Mouse (Mus musculus): ENCODE data around the gene Serpina3a. TPM values are rescaled to one million over a fixed set of nuclear protein-coding genes. Genes with fewer than 3 reads are reported as not detected.

Serpina3a gene
- total and polyA plus RNA-seq, 3 experiments: not detected

DNA sequence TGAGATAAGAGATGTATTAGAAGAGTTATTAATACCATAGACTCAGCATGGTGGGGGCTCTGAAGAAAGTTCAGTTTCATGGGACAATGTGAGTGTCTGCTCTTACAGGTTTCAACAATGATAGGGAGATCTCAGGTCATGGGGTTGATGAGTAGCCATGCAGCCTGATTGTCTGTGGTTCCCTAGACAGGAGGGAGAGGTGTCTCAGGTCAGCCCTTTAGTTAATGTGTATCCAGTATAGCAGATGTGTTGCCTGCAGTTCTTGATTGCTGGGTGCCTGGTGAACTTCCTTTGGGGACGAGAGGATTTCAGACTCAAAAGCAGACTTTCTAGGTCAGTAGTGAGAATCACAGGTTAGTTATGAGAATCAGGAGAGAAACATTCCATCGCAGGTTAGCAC, 4.0 kb upstream of the Serpina3a start:
- no peaks in the 10 kb centered on the region for H3K36me3 ChIP-seq (ENCODE audit: control insufficient read depth in 1 of 2, insufficient read depth in 2 of 2, low read length in 2 of 2)
- H3K27me3 ChIP-seq (ENCODE audit: control insufficient read depth in 1 of 2, insufficient read depth in 2 of 2, low read length in 2 of 2): no peaks in the 10 kb centered on the region
- H3K79me2 ChIP-seq (ENCODE audit: control insufficient read depth, insufficient read depth, low read length, poor library complexity): no peaks in the 10 kb centered on the region
- H3K9ac ChIP-seq (ENCODE audit: control insufficient read depth, low read depth, low read length, poor library complexity, severe bottlenecking): no peak overlapping the region
- no peaks in the 10 kb centered on the region for H3K9me3 ChIP-seq (replicated peaks; ENCODE audit: insufficient read depth, low read length)
- no peak for DNase-seq (ENCODE audit: low read depth, low spot score)
- H3K27ac ChIP-seq (ENCODE audit: control insufficient read depth, low read depth, low read length): no peak overlapping the region
- H3K4me1 ChIP-seq (ENCODE audit: control insufficient read depth in 1 of 2, insufficient read depth in 2 of 2, low read length in 2 of 2): no peaks in the 10 kb centered on the region
- TF ChIP-seq JUND (IDR thresholded peaks at IDR 0.05; ENCODE audit: low read depth, low read length) (no peak), POLR2AphosphoS5 (IDR thresholded peaks at IDR 0.05; ENCODE audit: borderline replicate concordance, low read depth, low read length) (no peak), CHD2 (IDR thresholded peaks at IDR 0.05; ENCODE audit: low read length) (no peak), MAFK (IDR thresholded peaks at IDR 0.05; ENCODE audit: borderline replicate concordance, low read depth, low read length) (no peak), POLR2A (IDR thresholded peaks at IDR 0.05; ENCODE audit: control insufficient read depth in 1 of 2, insufficient read depth in 1 of 2, low read depth in 1 of 2, low read length in 2 of 2, poor library complexity in 1 of 2) (no peak), RCOR1 (IDR thresholded peaks at IDR 0.05; ENCODE audit: low read depth, low read length) (no peak)
- H3K4me3 ChIP-seq (ENCODE audit: control insufficient read depth in 1 of 2, insufficient read depth in 1 of 2, low read depth in 2 of 2, low read length in 2 of 2): no peak overlapping the region

DNA sequence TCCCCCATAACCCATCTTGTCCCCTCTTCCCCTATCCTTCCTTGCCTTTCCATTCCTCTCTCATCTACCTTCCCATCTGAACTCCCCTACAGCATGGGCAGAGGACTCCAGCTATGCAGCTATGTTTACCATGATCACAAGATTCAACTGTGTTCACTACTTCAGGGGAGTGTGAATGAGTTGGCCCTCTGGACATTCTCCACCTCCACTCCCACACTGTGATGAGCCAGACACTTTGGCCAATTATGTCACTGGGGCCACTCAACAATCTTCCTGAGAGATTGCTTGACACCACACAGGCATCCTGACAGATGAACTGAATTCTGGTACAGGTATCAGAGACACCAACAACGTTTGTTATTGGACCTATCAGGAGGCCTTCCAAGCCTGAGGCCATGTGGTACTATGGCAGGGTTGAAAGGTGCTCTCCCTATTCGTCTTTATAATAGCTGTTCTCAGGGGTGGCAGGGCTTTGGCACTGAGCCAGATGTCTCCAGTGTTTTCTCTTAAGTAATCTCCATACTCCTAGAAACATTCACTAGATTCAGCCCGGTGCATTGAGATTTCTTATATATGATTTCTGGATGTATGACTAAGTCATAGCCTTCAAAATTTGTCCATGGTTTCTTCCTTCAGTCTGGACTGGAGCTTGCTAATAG, 2.5 kb downstream of the Serpina3a start:
- no peaks in the 10 kb centered on the region for H3K79me2 ChIP-seq (ENCODE audit: control insufficient read depth, insufficient read depth, low read length, poor library complexity)
- DNase-seq (ENCODE audit: low read depth, low spot score): no peak
- no peaks in the 10 kb centered on the region for H3K27me3 ChIP-seq (ENCODE audit: control insufficient read depth in 1 of 2, insufficient read depth in 2 of 2, low read length in 2 of 2)
- no peak overlapping the region for H3K27ac ChIP-seq (ENCODE audit: control insufficient read depth, low read depth, low read length)
- H3K9ac ChIP-seq (ENCODE audit: control insufficient read depth, low read depth, low read length, poor library complexity, severe bottlenecking): no peak overlapping the region
- TF ChIP-seq ELF1 (IDR thresholded peaks at IDR 0.05; ENCODE audit: low read depth, low read length): no peak
- no peak for TF ChIP-seq USF2 (IDR thresholded peaks at IDR 0.05; ENCODE audit: borderline replicate concordance in 1 of 2, insufficient read depth in 1 of 2, low read depth in 1 of 2, low read length in 2 of 2)
- no peak for TF ChIP-seq CHD1 (IDR thresholded peaks at IDR 0.05; ENCODE audit: low read depth, low read length)
- H3K4me1 ChIP-seq (ENCODE audit: control insufficient read depth in 1 of 2, insufficient read depth in 2 of 2, low read length in 2 of 2): no peaks in the 10 kb centered on the region
- no peaks in the 10 kb centered on the region for H3K36me3 ChIP-seq (ENCODE audit: control insufficient read depth in 1 of 2, insufficient read depth in 2 of 2, low read length in 2 of 2)
- H3K9me3 ChIP-seq (replicated peaks; ENCODE audit: insufficient read depth, low read length): no peaks in the 10 kb centered on the region
- H3K4me3 ChIP-seq (ENCODE audit: control insufficient read depth in 1 of 2, insufficient read depth in 1 of 2, low read depth in 2 of 2, low read length in 2 of 2): no peak overlapping the region

DNA sequence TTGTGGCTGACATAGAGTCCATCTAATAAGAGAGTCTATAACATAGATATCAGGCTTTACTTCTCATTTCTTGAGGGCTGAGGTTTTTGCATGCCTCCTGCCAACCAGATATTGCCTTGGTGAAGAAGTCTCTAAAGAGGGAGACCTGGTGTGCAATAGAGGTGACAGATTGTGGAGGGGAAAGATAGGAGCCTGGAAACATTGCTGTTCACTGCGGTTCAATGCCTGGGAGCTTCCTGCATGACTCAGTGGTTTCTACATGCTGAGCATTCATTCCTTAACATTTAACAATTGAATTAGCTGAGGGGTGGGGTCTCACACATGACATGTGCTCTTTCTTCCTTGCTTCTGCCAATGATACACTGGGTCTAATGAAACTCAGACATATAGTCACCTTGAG, 10.6 kb downstream of the Serpina3a start:
- Histone ChIP-seq H3K4me1 (ENCODE audit: control insufficient read depth in 1 of 2, insufficient read depth in 2 of 2, low read length in 2 of 2) (no peaks in the 10 kb centered on the region), H3K9me3 (replicated peaks; ENCODE audit: insufficient read depth, low read length) (no peaks in the 10 kb centered on the region), H3K36me3 (ENCODE audit: control insufficient read depth in 1 of 2, insufficient read depth in 2 of 2, low read length in 2 of 2) (no peaks in the 10 kb centered on the region), H3K9ac (ENCODE audit: control insufficient read depth, low read depth, low read length, poor library complexity, severe bottlenecking) (no peak overlapping the region), H3K4me3 (ENCODE audit: control insufficient read depth in 1 of 2, insufficient read depth in 1 of 2, low read depth in 2 of 2, low read length in 2 of 2) (no peak overlapping the region), H3K27ac (ENCODE audit: control insufficient read depth, low read depth, low read length) (no peak overlapping the region), H3K79me2 (ENCODE audit: control insufficient read depth, insufficient read depth, low read length, poor library complexity) (no peaks in the 10 kb centered on the region), H3K27me3 (ENCODE audit: control insufficient read depth in 1 of 2, insufficient read depth in 2 of 2, low read length in 2 of 2) (no peaks in the 10 kb centered on the region)
- TF ChIP-seq JUND (IDR thresholded peaks at IDR 0.05; ENCODE audit: low read depth, low read length): no peak
- no peak for TF ChIP-seq EP300 (IDR thresholded peaks at IDR 0.05; ENCODE audit: low read depth in 1 of 2, low read length in 2 of 2)
- TF ChIP-seq MYC (IDR thresholded peaks at IDR 0.05; ENCODE audit: low read depth, low read length): no peak
- TF ChIP-seq ZMIZ1 (IDR thresholded peaks at IDR 0.05; ENCODE audit: low read depth, low read length): no peak
- TF ChIP-seq ZKSCAN1 (IDR thresholded peaks at IDR 0.05; ENCODE audit: low read depth, low read length): no peak
- TF ChIP-seq E2F4 (IDR thresholded peaks at IDR 0.05; ENCODE audit: borderline replicate concordance, low read depth, low read length): no peak
- TF ChIP-seq MAZ (IDR thresholded peaks at IDR 0.05; ENCODE audit: low read depth, low read length): no peak
- no peak for TF ChIP-seq POLR2AphosphoS5 (IDR thresholded peaks at IDR 0.05; ENCODE audit: borderline replicate concordance, low read depth, low read length)
- no peak for TF ChIP-seq TCF12 (IDR thresholded peaks at IDR 0.05; ENCODE audit: low read depth, low read length)
- no peak for TF ChIP-seq MXI1 (IDR thresholded peaks at IDR 0.05; ENCODE audit: low read depth, low read length)
- peak; percentile 16 for DNase-seq (ENCODE audit: low read depth, low spot score)
